Mouse (Mus musculus) liver, embryonic 14.5 days (tissue): Measurements from ENCODE around the gene Gas6. TPM values are rescaled to one million over a fixed set of nuclear protein-coding genes. Genes with fewer than 3 reads are reported as not detected.
A peak's percentile ranks its signal among the peaks of the same experiment; 100 is the strongest.

Experiments
- ATAC-seq: fragments of 200-750 bp; cut with Nextera tagmentation; 2 replicates; pipeline ENCODE4 v1.8.0; 2017; ENCODE audit warnings: moderate number of reproducible peaks, mild to moderate bottlenecking, moderate library complexity; ENCODE audit not compliant: insufficient read depth
- DNase-seq, 3 experiments: peaks; one replicate each; pipeline ENCODE4 v3.0.0-alpha.2; 2012 to 2013; ENCODE audit warnings: low read depth in 3 of 3, low spot score in 3 of 3
- H3K27ac ChIP-seq: fragments of 300-500 bp; sonication (generic); 2 replicates; pipeline ENCODE4 v1.5.1; 2014; ENCODE audit warnings: moderate library complexity, mild to moderate bottlenecking, control low read depth, inconsistent platforms
- H3K27me3 ChIP-seq: fragments of 300-500 bp; sonication (generic); 2 replicates; pipeline ENCODE4 v1.6.1; 2014; ENCODE audit warnings: mild to moderate bottlenecking, low read length, moderate library complexity; ENCODE audit not compliant: control insufficient read depth, insufficient read depth
- H3K36me3 ChIP-seq: fragments of 300-500 bp; sonication (generic); replicated peaks from 2 replicates; pipeline ENCODE4 v1.6.1; 2014; ENCODE audit warnings: low read depth; ENCODE audit not compliant: control insufficient read depth, insufficient read depth
- H3K4me1 ChIP-seq, 2 experiments: fragments of 200-500 bp in 1 of 2; fragments of 300-500 bp in 1 of 2; sonication (generic) in 1 of 2; replicated peaks; 2 replicates each; pipeline ENCODE4 v1.6.1; 2012 to 2014; ENCODE audit warnings: antibody characterized with exemption in 1 of 2, inconsistent platforms in 1 of 2, low read length in 1 of 2; ENCODE audit not compliant: control insufficient read depth in 2 of 2, insufficient read depth in 2 of 2
- H3K4me2 ChIP-seq: fragments of 300-500 bp; sonication (generic); 2 replicates; pipeline ENCODE4 v1.6.1; 2014; ENCODE audit warnings: low read depth, mild to moderate bottlenecking, control low read depth, moderate library complexity
- H3K4me3 ChIP-seq, 2 experiments: fragments of 200-500 bp in 1 of 2; fragments of 300-500 bp in 1 of 2; sonication (generic) in 1 of 2; 2 replicates each; pipeline ENCODE4 v1.5.1; 2012 to 2014; ENCODE audit warnings: low read depth in 2 of 2, low read length in 2 of 2, mild to moderate bottlenecking in 2 of 2, control low read depth in 1 of 2, inconsistent platforms in 1 of 2, moderate library complexity in 1 of 2; ENCODE audit not compliant: insufficient read depth in 1 of 2
- H3K9ac ChIP-seq: fragments of 300-500 bp; sonication (generic); replicated peaks from 2 replicates; pipeline ENCODE4 v1.6.1; 2014; ENCODE audit warnings: mild to moderate bottlenecking, control low read depth, moderate library complexity
- H3K9me3 ChIP-seq: fragments of 300-500 bp; sonication (generic); 2 replicates; pipeline ENCODE4 v1.6.1; 2016; ENCODE audit warnings: low read length, mixed read lengths; ENCODE audit not compliant: control insufficient read depth
- CTCF ChIP-seq: IDR thresholded peaks from 2 replicates; pipeline ENCODE4 v1.5.1; 2016; ENCODE audit warnings: antibody characterized with exemption, low read depth, control low read depth
- EP300 ChIP-seq: IDR thresholded peaks from 2 replicates; pipeline ENCODE4 v1.6.1; 2016; ENCODE audit warnings: antibody characterized with exemption, low read depth
- WGBS: fragments of 180-500 bp; shearing (Covaris S2); extraction: QIAGEN DNeasy Blood & Tissue Kit; methylation state at CpG from one replicate; pipeline ENCODE4 v1.1.7; 2014; ENCODE audit not compliant: insufficient replicate concordance; 5-methylcytosine and 5-hydroxymethylcytosine counted together
- polyA plus RNA-seq, 2 experiments: library from polyadenylated mRNA; depleted of rRNA in 1 of 2; stranded (reverse) in 1 of 2; unstranded in 1 of 2; fragments of >200 nt; fragmentation: Nextera tagmentation in 1 of 2; extraction: Ambion mirVana in 1 of 2; gene quantifications; 2 replicates each; pipeline versions ENCODE4 v1.2.1 to v1.2.3; 2012 to 2014

Gas6 gene
- polyA plus RNA-seq (2012; rRNA removed) (2.2 and 2.7 TPM in 2 replicates), polyA plus RNA-seq (2014; fragmentation: Nextera tagmentation; extraction: Ambion mirVana) (2.2 and 2.3 TPM in 2 replicates)

DNA sequence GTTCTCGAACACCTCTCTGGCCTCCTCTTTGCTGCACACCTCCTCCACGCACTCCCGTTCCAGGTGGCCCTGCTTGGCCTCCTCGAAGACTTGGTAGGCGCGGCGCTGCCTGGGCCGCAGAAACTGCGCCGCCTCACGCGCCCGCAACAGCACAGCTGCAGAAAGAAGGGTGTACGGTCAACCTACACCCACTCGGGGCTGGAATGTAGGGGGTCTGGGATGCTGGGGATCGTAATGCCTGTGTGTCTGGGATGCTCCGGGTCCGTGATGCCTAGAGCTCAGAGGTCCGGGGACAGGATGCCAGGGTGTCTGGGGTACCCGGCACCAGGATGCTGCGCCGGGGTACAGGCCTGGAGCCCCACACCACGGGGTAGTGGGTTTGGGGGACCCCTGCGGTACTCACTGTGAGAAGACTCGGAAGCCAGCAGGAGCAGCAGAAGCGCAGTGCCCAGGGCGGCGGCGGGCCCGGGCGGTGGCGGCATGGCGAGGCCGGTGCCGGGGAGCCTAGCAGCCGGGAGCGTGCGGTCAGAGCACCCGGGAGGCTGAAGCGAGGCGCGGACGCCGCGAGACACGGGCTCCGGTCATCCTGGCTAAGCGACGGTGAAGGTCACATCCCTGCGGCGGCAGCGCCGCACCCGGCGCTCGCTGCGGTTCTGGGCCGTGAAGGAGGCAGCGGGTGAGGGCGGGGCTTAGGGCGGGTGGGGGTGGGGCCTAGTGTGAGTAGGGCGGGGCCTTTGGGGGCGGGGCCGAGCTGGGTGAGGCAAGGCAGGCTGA lies at the start of gene Gas6:
Gene Gas6, minus strand, starts transcription at position 633 of the 774 bp plus-strand sequence.
- TF ChIP-seq CTCF (no peak), EP300 (no peak)
- Histone ChIP-seq H3K4me3 (peak within 1 kb of the TSS; percentile 15 to 37), H3K9me3 (no peaks in the 10 kb centered on the region), H3K27ac (no peak within 1 kb of the TSS), H3K4me1 (no peaks in the 10 kb centered on the region), H3K4me2 (peak within 1 kb of the TSS; percentile 54), H3K9ac (no peak within 1 kb of the TSS), H3K27me3 (peaks cover 21% of the 10 kb centered on the region), H3K36me3 (no peaks in the 10 kb centered on the region)
- DNase-seq (peak in 1 of 3 experiments; percentile 2), ATAC-seq (peak; percentile 31; the same call in 1 of the 2 replicates)
- WGBS = 4% methylated on average over 63 of the region's 64 CpGs

- no peak overlapping the region for H3K27ac ChIP-seq
- H3K4me2 ChIP-seq = no peak overlapping the region
- ATAC-seq (no peak), DNase-seq (no peak)
- 57% methylated on average over 5 of the region's 5 CpGs for whole genome bisulfite sequencing
- no peak overlapping the region for H3K4me3 ChIP-seq
- no peaks in the 10 kb centered on the region for H3K36me3 ChIP-seq
- no peaks in the 10 kb centered on the region for H3K9me3 ChIP-seq
- no peaks in the 10 kb centered on the region for H3K4me1 ChIP-seq
- TF ChIP-seq EP300 (no peak), CTCF (no peak)
- H3K9ac ChIP-seq = no peak overlapping the region
- H3K27me3 ChIP-seq = no peaks in the 10 kb centered on the region
These were observed 47.2 kb upstream of the Gas6 start for GRCm38 (mm10) chr8:13541526-13541925.

GRCm38 (mm10) chr8:13540122-13540521 lies 45.8 kb upstream of the Gas6 start:
- Histone ChIP-seq H3K27ac (no peak overlapping the region), H3K4me1 (no peaks in the 10 kb centered on the region), H3K4me3 (no peak overlapping the region), H3K9me3 (no peaks in the 10 kb centered on the region), H3K9ac (no peak overlapping the region), H3K4me2 (no peak overlapping the region), H3K36me3 (no peaks in the 10 kb centered on the region), H3K27me3 (no peaks in the 10 kb centered on the region)
- TF ChIP-seq EP300 (no peak), CTCF (no peak)
- DNase-seq = no peak
- ATAC-seq = no peak
- WGBS = 56% methylated on average over 5 of the region's 5 CpGs

DNA sequence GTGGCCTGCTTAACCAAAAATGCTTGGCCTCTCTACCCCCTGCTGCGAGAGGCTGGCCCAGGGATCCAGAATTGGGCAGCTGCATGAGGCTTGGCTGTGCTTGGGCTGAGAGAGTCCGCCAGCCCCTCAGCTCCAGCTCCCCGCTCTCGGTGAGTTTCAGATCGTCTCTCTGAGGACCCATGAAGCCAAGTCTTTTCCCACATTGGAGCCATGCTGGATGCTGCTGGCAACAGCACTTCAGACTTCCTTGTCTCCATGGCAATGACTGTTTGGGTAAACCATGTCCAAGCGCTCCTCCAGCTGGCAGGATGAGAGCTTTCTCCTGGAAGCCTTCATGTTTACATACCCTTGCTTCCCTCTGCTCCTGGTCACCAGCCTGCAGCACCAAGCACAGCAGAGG lies 44.5 kb upstream of the Gas6 start:
- Histone ChIP-seq H3K4me3 (no peak overlapping the region), H3K9me3 (no peaks in the 10 kb centered on the region), H3K4me2 (no peak overlapping the region), H3K27ac (no peak overlapping the region), H3K9ac (no peak overlapping the region), H3K4me1 (no peaks in the 10 kb centered on the region), H3K36me3 (no peaks in the 10 kb centered on the region), H3K27me3 (no peaks in the 10 kb centered on the region)
- TF ChIP-seq EP300 = no peak
- ATAC-seq = no peak
- 61% methylated on average over 6 of the region's 6 CpGs for WGBS
- DNase-seq = no peak

GRCm38 (mm10) chr8:13537102-13537501 lies 42.8 kb upstream of the Gas6 start:
- H3K36me3 ChIP-seq = no peaks in the 10 kb centered on the region
- WGBS = 34% methylated on average over 2 of the region's 2 CpGs
- no peaks in the 10 kb centered on the region for H3K4me1 ChIP-seq
- no peak overlapping the region for H3K9ac ChIP-seq
- DNase-seq (no peak), ATAC-seq (no peak)
- H3K27ac ChIP-seq = no peak overlapping the region
- no peaks in the 10 kb centered on the region for H3K27me3 ChIP-seq
- TF ChIP-seq EP300 (no peak), CTCF (no peak)
- no peak overlapping the region for H3K4me3 ChIP-seq
- no peaks in the 10 kb centered on the region for H3K9me3 ChIP-seq
- no peak overlapping the region for H3K4me2 ChIP-seq
